Mouse (Mus musculus) regulatory T cell (primary cell): ENCODE measurements at regions not wholly inside any gene's neighbourhood (a gene's known extent, or its start where the extent isn't known, plus 50 kb on each side); places are given as distances from the start of the nearest gene placed in this dataset.

Experiments
- in situ Hi-C: fragments of 300-600 bp; cut with MboI, MseI; formaldehyde crosslinking; loops from one replicate; pipeline ENCODE4 v1.15.1; 2025; ENCODE audit warnings: high pct_unique_total_duplicates

- in situ Hi-C loops, result loop anchor here (10.0 kb wide), 1 partner anchor 189 kb away; no protein-coding TSS in a partner anchor
Observed at GRCm38 (mm10) chr10:61034056-61034455, 55.1 kb upstream of the Pcbd1 start.

GRCm38 (mm10) chr10:61028598-61028997 lies 60.5 kb upstream of the Pcbd1 start:
- in situ Hi-C loops, result no loop called here

GRCm38 (mm10) chr10:61027215-61027614 lies 61.9 kb upstream of the Pcbd1 start:
- in situ Hi-C loops, result no loop called here

- in situ Hi-C loops, result no loop called here
Observed at GRCm38 (mm10) chr10:61025061-61025460, 64.1 kb upstream of the Pcbd1 start.

- in situ Hi-C loops, result no loop called here
Observed at GRCm38 (mm10) chr10:61024166-61024565, 65.0 kb upstream of the Pcbd1 start.

- in situ Hi-C loops, result no loop called here
Observed at GRCm38 (mm10) chr10:61023431-61023830, 65.7 kb upstream of the Pcbd1 start.

- in situ Hi-C loops, result no loop called here
Observed at GRCm38 (mm10) chr10:61019566-61019965, 69.6 kb upstream of the Pcbd1 start.

GRCm38 (mm10) chr10:61012199-61012695 lies 76.9 kb upstream of the Pcbd1 start:
- in situ Hi-C loops, result no loop called here

- in situ Hi-C loops, result no loop called here
Observed at GRCm38 (mm10) chr10:61010697-61011096, 78.4 kb upstream of the Pcbd1 start.

GRCm38 (mm10) chr10:61007403-61007802 lies 81.7 kb upstream of the Pcbd1 start:
- in situ Hi-C loops, result no loop called here

GRCm38 (mm10) chr10:61001745-61002160 lies 87.4 kb upstream of the Pcbd1 start:
- in situ Hi-C loops, result no loop called here

- in situ Hi-C loops, result no loop called here
Observed at GRCm38 (mm10) chr10:60997393-60997792, 91.7 kb upstream of the Pcbd1 start.

- in situ Hi-C loops, result no loop called here
Observed at GRCm38 (mm10) chr10:60995908-60996640, 93.1 kb upstream of the Pcbd1 start.

GRCm38 (mm10) chr10:60985109-60985576 lies 104.0 kb upstream of the Pcbd1 start:
- in situ Hi-C loops, result no loop called here

GRCm38 (mm10) chr10:60981770-60982169 lies 107.4 kb upstream of the Pcbd1 start:
- in situ Hi-C loops, result no loop called here

- in situ Hi-C loops, result no loop called here
Observed at GRCm38 (mm10) chr10:60973615-60974014, 115.5 kb upstream of the Pcbd1 start.

- in situ Hi-C loops, result no loop called here
Observed at GRCm38 (mm10) chr10:60964843-60965242, 124.3 kb upstream of the Pcbd1 start.

- in situ Hi-C loops, result no loop called here
Observed at GRCm38 (mm10) chr10:60957820-60958233, 126.4 kb upstream of the Unc5b start.

- in situ Hi-C loops, result no loop called here
Observed at GRCm38 (mm10) chr10:60955467-60955866, 124.1 kb upstream of the Unc5b start.

- in situ Hi-C loops, result no loop called here
Observed at GRCm38 (mm10) chr10:60952495-60952894, 121.1 kb upstream of the Unc5b start.

GRCm38 (mm10) chr10:60948983-60949677 lies 117.7 kb upstream of the Unc5b start:
- in situ Hi-C loops, result no loop called here

GRCm38 (mm10) chr10:60943074-60943473 lies 111.7 kb upstream of the Unc5b start:
- in situ Hi-C loops, result no loop called here

GRCm38 (mm10) chr10:60938749-60939148 lies 107.4 kb upstream of the Unc5b start:
- in situ Hi-C loops, result no loop called here
